Mouse (Mus musculus) midbrain, embryonic 13.5 days (tissue): Measurements from ENCODE around the gene Mrvi1. TPM values are rescaled to one million over a fixed set of nuclear protein-coding genes. Genes with fewer than 3 reads are reported as not detected.
"Not testable (repeated sequence)": the region's sequence is repeated elsewhere in the genome, so short reads cannot be mapped to it uniquely, and the experiment has no call there.

Experiments used
- ATAC-seq: fragments of 200-750 bp; cut with Nextera tagmentation; 2 replicates; pipeline ENCODE4 v1.8.0; 2017; ENCODE audit warnings: mild to moderate bottlenecking, moderate TSS enrichment, moderate library complexity
- H3K27ac ChIP-seq: fragments of 300-500 bp; sonication (generic); 2 replicates; pipeline ENCODE4 v1.5.1; 2015; ENCODE audit warnings: inconsistent platforms, mild to moderate bottlenecking, moderate library complexity
- H3K27me3 ChIP-seq: fragments of 300-500 bp; sonication (generic); 2 replicates; pipeline ENCODE4 v1.6.1; 2015; ENCODE audit warnings: mild to moderate bottlenecking, inconsistent platforms
- H3K36me3 ChIP-seq: fragments of 300-500 bp; sonication (generic); 2 replicates; pipeline ENCODE4 v1.6.1; 2015; ENCODE audit warnings: mild to moderate bottlenecking, inconsistent platforms
- H3K4me1 ChIP-seq: fragments of 300-500 bp; sonication (generic); replicated peaks from 2 replicates; pipeline ENCODE4 v1.6.1; 2015; ENCODE audit warnings: inconsistent platforms
- H3K4me2 ChIP-seq: fragments of 300-500 bp; sonication (generic); replicated peaks from 2 replicates; pipeline ENCODE4 v1.6.1; 2015; ENCODE audit warnings: moderate library complexity, mild to moderate bottlenecking, inconsistent platforms
- H3K4me3 ChIP-seq: fragments of 300-500 bp; sonication (generic); replicated peaks from 2 replicates; pipeline ENCODE4 v1.5.1; 2015; ENCODE audit warnings: mild to moderate bottlenecking, inconsistent platforms
- H3K9ac ChIP-seq: fragments of 300-500 bp; sonication (generic); replicated peaks from 2 replicates; pipeline ENCODE4 v1.6.1; 2015; ENCODE audit warnings: mild to moderate bottlenecking, inconsistent platforms
- H3K9me3 ChIP-seq: fragments of 300-500 bp; sonication (generic); 2 replicates; pipeline ENCODE4 v1.6.1; 2016; ENCODE audit warnings: mild to moderate bottlenecking, inconsistent platforms
- WGBS: fragments of 180-500 bp; shearing (Covaris S2); methylation state at CpG from one replicate; pipeline ENCODE4 v1.1.7; 2015; 5-methylcytosine and 5-hydroxymethylcytosine counted together
- polyA plus RNA-seq: library from polyadenylated mRNA; unstranded; fragments of >200 nt; fragmentation: Nextera tagmentation; extraction: Ambion mirVana; gene quantifications from 2 replicates; pipeline ENCODE4 v1.2.1, GENCODE M21; 2015

The Mrvi1 gene
- polyA plus RNA-seq, 1 experiment from 2014 or later: 0.62 TPM

- no peaks in the 10 kb centered on the region for H3K4me1 ChIP-seq
- no peaks in the 10 kb centered on the region for H3K9me3 ChIP-seq
- H3K4me2 ChIP-seq: no peak overlapping the region
- H3K27me3 ChIP-seq: no peaks in the 10 kb centered on the region
- H3K9ac ChIP-seq: no peak overlapping the region
- ATAC-seq: no peak
- no peak overlapping the region for H3K4me3 ChIP-seq
- 84% methylated on average over 4 of the region's 4 CpGs for WGBS
- H3K36me3 ChIP-seq: no peaks in the 10 kb centered on the region
- no peak overlapping the region for H3K27ac ChIP-seq
These were observed 55.7 kb downstream of the Mrvi1 start for GRCm38 (mm10) chr7:110926562-110926961.

DNA sequence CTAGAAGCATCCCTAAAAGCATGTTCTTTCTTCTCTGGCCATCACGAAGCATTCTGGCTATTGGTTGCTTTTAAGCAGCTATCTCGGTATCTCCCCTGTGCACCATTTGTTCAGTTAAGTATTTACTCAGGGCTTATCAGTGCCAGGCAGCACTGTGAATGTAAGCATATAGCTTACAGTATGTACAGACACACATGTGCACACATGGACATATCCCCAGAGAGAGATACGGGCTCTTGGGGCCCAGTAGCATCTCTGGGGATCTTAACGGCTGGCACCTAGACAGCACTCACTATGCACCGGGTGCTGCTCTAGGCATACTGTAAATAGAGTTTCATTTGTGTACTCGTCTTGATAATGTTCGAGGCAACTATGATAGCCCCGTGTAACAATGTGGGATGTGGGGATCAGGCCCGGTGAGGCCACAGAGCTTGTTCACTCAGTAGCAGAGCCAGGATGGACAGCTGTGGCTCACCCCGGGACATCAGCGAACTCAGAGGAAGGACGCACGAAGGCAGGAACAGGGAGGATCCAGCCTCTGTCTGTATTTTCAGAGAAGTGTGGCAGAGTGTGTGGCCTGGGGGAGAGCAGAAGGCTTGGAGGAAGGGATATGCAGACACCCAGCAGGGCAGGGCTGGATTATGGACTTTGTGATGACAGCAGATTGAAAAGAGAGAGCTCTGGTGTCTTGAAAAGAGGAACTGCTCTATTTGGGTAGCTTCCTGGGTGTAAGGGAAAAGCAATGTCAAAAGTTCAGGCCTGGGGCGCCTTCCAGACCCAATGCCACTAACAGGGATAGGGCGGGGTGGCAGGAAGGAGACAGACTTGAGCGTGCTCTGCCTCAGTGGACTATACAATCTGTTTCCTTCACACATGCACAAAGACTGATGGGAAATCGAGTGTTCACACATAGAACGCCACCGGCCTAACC, 61.7 kb downstream of the Mrvi1 start:
- ATAC-seq: no peak
- Histone ChIP-seq H3K27me3 (no peaks in the 10 kb centered on the region), H3K4me3 (no peak overlapping the region), H3K9me3 (no peaks in the 10 kb centered on the region), H3K36me3 (no peaks in the 10 kb centered on the region), H3K27ac (no peak overlapping the region), H3K4me1 (no peaks in the 10 kb centered on the region), H3K4me2 (no peak overlapping the region), H3K9ac (no peak overlapping the region)
- 80% methylated on average over 19 of the region's 19 CpGs for WGBS

GRCm38 (mm10) chr7:110919721-110920120, 62.5 kb downstream of the Mrvi1 start:
- H3K4me2 ChIP-seq: no peak overlapping the region
- no peaks in the 10 kb centered on the region for H3K9me3 ChIP-seq
- WGBS: 65% methylated on average over 3 of the region's 3 CpGs
- H3K9ac ChIP-seq: no peak overlapping the region
- no peak for ATAC-seq
- H3K36me3 ChIP-seq: no peaks in the 10 kb centered on the region
- no peaks in the 10 kb centered on the region for H3K4me1 ChIP-seq
- no peak overlapping the region for H3K27ac ChIP-seq
- H3K27me3 ChIP-seq: no peaks in the 10 kb centered on the region
- H3K4me3 ChIP-seq: no peak overlapping the region

DNA sequence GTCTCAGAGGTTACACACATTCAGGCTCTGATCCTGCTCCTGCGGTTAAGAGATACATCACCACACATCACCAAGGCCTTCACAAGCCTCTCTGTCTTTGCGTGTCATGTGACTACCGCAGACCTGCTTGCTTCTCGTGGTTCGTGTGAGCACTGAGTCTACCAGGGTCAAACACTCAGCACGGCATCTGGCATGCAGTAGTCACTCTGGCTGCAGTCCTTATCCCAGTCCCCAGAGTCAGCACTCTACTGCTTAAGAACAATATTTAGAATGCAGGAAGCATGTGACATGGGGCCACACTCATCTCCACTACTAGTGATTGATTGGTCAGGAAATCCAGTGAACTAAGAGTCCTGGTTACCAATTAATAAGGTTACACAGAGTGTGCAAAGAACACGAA, 66.3 kb downstream of the Mrvi1 start:
- no peak overlapping the region for H3K27ac ChIP-seq

GRCm38 (mm10) chr7:110914531-110914930, 67.7 kb downstream of the Mrvi1 start:
- Histone ChIP-seq H3K36me3 (no peaks in the 10 kb centered on the region), H3K27ac (no peak overlapping the region), H3K9me3 (no peaks in the 10 kb centered on the region), H3K4me1 (no peaks in the 10 kb centered on the region), H3K27me3 (no peaks in the 10 kb centered on the region), H3K4me3 (no peak overlapping the region), H3K4me2 (no peak overlapping the region), H3K9ac (no peak overlapping the region)
- 81% methylated on average over 3 of the region's 3 CpGs for WGBS
- ATAC-seq: no peak

More for the DNA sequence above, 66.3 kb downstream of the Mrvi1 start:
- H3K36me3 ChIP-seq: no peaks in the 10 kb centered on the region
- H3K4me3 ChIP-seq: no peak overlapping the region
- no peaks in the 10 kb centered on the region for H3K9me3 ChIP-seq
- no peak overlapping the region for H3K4me2 ChIP-seq
- H3K4me1 ChIP-seq: no peaks in the 10 kb centered on the region
- no peaks in the 10 kb centered on the region for H3K27me3 ChIP-seq
- H3K9ac ChIP-seq: no peak overlapping the region
- no peak for ATAC-seq
- 85% methylated on average over 7 of the region's 7 CpGs for WGBS

- Histone ChIP-seq H3K36me3 (no peaks in the 10 kb centered on the region), H3K9me3 (no peaks in the 10 kb centered on the region), H3K4me1 (no peaks in the 10 kb centered on the region), H3K4me3 (no peak overlapping the region), H3K9ac (no peak overlapping the region), H3K27ac (no peak overlapping the region), H3K27me3 (no peaks in the 10 kb centered on the region), H3K4me2 (no peak overlapping the region)
- WGBS: 97% methylated on average over 4 of the region's 4 CpGs
- no peak for ATAC-seq
These were observed 68.5 kb downstream of the Mrvi1 start for GRCm38 (mm10) chr7:110913754-110914153.

DNA sequence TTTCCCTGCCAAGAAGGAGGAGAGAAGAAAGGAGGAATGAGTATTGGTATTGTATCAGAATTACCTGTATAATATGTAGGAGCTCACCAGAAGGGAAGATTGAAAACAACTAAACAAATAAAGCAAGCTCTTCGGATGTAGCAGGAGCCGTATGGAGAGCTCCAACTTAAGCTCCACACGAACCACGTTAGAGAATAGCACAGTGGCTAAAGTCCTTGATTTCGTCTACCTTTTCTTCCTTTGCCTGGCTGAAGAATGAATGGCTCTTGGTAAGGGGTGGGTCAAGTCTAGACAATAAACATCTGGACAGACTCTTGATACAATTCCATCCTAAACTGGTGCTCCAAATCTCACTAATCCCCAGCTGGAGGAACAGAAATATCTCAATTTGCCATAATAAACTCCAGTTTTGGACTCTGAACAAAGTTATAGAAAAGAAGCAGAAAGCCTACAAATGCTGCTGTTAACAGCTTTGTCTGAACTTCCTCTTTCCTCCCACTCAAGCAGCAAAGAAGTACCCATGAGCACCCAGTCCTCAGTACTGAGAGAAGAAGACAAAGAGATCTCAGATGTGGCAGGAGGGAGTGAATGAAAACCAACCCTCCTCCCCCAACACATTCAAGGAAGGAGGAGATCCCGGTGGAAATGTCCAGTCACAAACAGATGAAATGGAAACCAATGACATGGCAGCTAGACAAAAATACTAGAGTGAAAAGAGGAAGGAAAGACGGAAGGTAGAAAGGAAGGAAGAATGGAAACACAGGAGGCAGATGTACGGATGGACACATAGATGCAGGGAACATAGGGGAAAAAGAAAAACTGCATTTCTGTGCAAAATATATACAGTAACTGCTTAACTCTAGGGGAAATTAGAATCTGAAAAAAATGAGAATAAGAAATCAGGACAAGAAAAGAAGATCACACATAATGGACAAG, 73.8 kb downstream of the Mrvi1 start:
- H3K36me3 ChIP-seq: no peaks in the 10 kb centered on the region
- H3K27me3 ChIP-seq: no peaks in the 10 kb centered on the region
- WGBS: 81% methylated on average over 8 of the region's 8 CpGs
- ATAC-seq: no peak
- no peak overlapping the region for H3K9ac ChIP-seq
- H3K9me3 ChIP-seq: no peaks in the 10 kb centered on the region
- no peak overlapping the region for H3K4me2 ChIP-seq
- H3K4me1 ChIP-seq: no peaks in the 10 kb centered on the region
- H3K4me3 ChIP-seq: no peak overlapping the region
- H3K27ac ChIP-seq: no peak overlapping the region

DNA sequence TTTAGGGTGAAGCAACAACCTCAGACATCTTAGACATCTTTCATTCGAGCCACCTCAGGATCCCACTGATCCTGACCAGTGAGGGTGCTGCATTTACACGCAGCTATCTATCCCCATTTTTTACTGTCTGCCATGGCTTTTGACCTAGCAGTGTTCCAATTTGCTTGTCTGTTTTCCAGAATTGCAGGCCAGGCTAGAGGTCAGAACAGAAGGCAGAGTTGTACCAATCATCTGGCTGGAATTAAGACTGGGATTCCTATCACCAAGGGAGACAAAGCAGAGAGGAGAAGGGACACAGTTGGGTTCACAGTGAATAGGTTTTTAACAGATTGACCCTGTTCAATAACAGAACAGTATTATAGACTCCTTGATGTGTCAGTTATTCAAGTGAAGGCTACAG, 75.7 kb downstream of the Mrvi1 start:
- WGBS: 71% methylated on average over 2 of the region's 2 CpGs
- H3K27me3 ChIP-seq: no peaks in the 10 kb centered on the region
- H3K4me2 ChIP-seq: no peak overlapping the region
- ATAC-seq: no peak
- no peak overlapping the region for H3K27ac ChIP-seq
- H3K4me1 ChIP-seq: no peaks in the 10 kb centered on the region
- no peaks in the 10 kb centered on the region for H3K9me3 ChIP-seq
- no peak overlapping the region for H3K4me3 ChIP-seq
- H3K36me3 ChIP-seq: no peaks in the 10 kb centered on the region
- no peak overlapping the region for H3K9ac ChIP-seq

GRCm38 (mm10) chr7:110903226-110903625, 79.0 kb downstream of the Mrvi1 start:
- WGBS: 81% methylated on average over 7 of the region's 7 CpGs
- Histone ChIP-seq H3K27me3 (no peaks in the 10 kb centered on the region), H3K9me3 (no peaks in the 10 kb centered on the region), H3K36me3 (no peaks in the 10 kb centered on the region), H3K4me2 (no peak overlapping the region), H3K27ac (no peak overlapping the region), H3K9ac (no peak overlapping the region), H3K4me1 (no peaks in the 10 kb centered on the region), H3K4me3 (no peak overlapping the region)
- no peak for ATAC-seq

DNA sequence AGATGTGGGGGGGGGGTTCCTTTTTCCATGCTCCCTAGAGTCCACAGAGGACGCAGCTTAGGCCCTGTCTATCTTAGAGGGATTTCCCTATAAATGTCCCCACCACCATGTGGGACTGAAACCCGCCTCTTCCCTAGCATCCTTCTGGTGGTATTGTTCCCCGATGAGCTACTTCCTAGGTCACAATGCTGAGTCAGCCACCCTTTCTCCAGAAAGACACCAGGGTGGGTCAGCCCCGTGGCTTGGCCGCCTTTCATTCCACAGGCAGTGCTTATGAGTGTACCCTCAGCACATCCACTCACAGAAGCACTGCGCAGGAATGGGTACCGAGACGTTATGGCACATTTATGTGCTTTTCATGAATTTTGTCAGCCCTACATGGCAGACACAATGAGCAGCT, 85.1 kb downstream of the Mrvi1 start:
- Histone ChIP-seq H3K27me3 (no peaks in the 10 kb centered on the region), H3K27ac (no peak overlapping the region), H3K4me2 (no peak overlapping the region), H3K36me3 (no peaks in the 10 kb centered on the region), H3K9me3 (no peaks in the 10 kb centered on the region), H3K4me3 (no peak overlapping the region), H3K4me1 (no peaks in the 10 kb centered on the region), H3K9ac (no peak overlapping the region)
- WGBS: 89% methylated on average over 8 of the region's 8 CpGs
- no peak for ATAC-seq

GRCm38 (mm10) chr7:110896453-110896852, 85.8 kb downstream of the Mrvi1 start:
- Histone ChIP-seq H3K4me2 (no peak overlapping the region), H3K9ac (no peak overlapping the region), H3K4me3 (no peak overlapping the region), H3K27ac (no peak overlapping the region), H3K4me1 (no peaks in the 10 kb centered on the region), H3K9me3 (no peaks in the 10 kb centered on the region), H3K36me3 (no peaks in the 10 kb centered on the region), H3K27me3 (no peaks in the 10 kb centered on the region)
- ATAC-seq: no peak
- 87% methylated on average over 7 of the region's 7 CpGs for WGBS

- not testable (repeated sequence) for H3K4me1 ChIP-seq, H3K27me3 ChIP-seq, H3K4me3 ChIP-seq, H3K9ac ChIP-seq, H3K27ac ChIP-seq, H3K4me2 ChIP-seq, ATAC-seq, H3K9me3 ChIP-seq, H3K36me3 ChIP-seq
- WGBS: 83% methylated on average over 10 of the region's 10 CpGs
These were observed 86.5 kb downstream of the Mrvi1 start for GRCm38 (mm10) chr7:110895772-110896171.
